Mouse (Mus musculus): ENCODE data around the gene Fzd5. TPM values are rescaled to one million over a fixed set of nuclear protein-coding genes. Genes with fewer than 3 reads are reported as not detected.

Gene Fzd5
- polyA plus RNA-seq, 1 experiment = 133 TPM

- 94% methylated on average over 3 of the region's 3 CpGs for WGBS
Measured at GRCm38 (mm10) chr1:64683039-64683438, 54.5 kb downstream of the Fzd5 start.

GRCm38 (mm10) chr1:64681499-64681898, 56.1 kb downstream of the Fzd5 start:
- H3K4me1 ChIP-seq (ENCODE audit: control insufficient read depth, insufficient read depth, insufficient read length, low read length) = no peaks in the 10 kb centered on the region
- 93% methylated on average over 3 of the region's 3 CpGs for WGBS
- no peaks in the 10 kb centered on the region for H3K27me3 ChIP-seq (ENCODE audit: control insufficient read depth, insufficient read depth, low read length)
- H3K27ac ChIP-seq (ENCODE audit: insufficient read depth, low read depth, low read length) = no peak overlapping the region
- no peaks in the 10 kb centered on the region for H3K36me3 ChIP-seq (ENCODE audit: control insufficient read depth, insufficient read depth, low read length)
- no peak overlapping the region for H3K4me3 ChIP-seq (ENCODE audit: low read depth, low read length)
- TF ChIP-seq CTCF (IDR thresholded peaks at IDR 0.05; ENCODE audit: extremely low read depth, insufficient read length, insufficient replicate concordance, low read depth, low read length) (no peak), POLR2A (IDR thresholded peaks at IDR 0.05; ENCODE audit: low read depth, low read length) (no peak)

More at GRCm38 (mm10) chr1:64683039-64683438, 54.5 kb downstream of the Fzd5 start:
- TF ChIP-seq POLR2A (IDR thresholded peaks at IDR 0.05; ENCODE audit: low read depth, low read length) (no peak), CTCF (IDR thresholded peaks at IDR 0.05; ENCODE audit: extremely low read depth, insufficient read length, insufficient replicate concordance, low read depth, low read length) (no peak)
- H3K4me1 ChIP-seq (ENCODE audit: control insufficient read depth, insufficient read depth, insufficient read length, low read length) = no peaks in the 10 kb centered on the region
- no peak overlapping the region for H3K4me3 ChIP-seq (ENCODE audit: low read depth, low read length)
- H3K27ac ChIP-seq (ENCODE audit: insufficient read depth, low read depth, low read length) = no peak overlapping the region
- no peaks in the 10 kb centered on the region for H3K27me3 ChIP-seq (ENCODE audit: control insufficient read depth, insufficient read depth, low read length)
- no peaks in the 10 kb centered on the region for H3K36me3 ChIP-seq (ENCODE audit: control insufficient read depth, insufficient read depth, low read length)

Other genes starting within 250 kb of the Fzd5 start
- 9.7 and 12.6 TPM in 2 replicates for gene Creb1, start 205.1 kb downstream of the Fzd5 start, polyA plus RNA-seq (2012; rRNA removed)
- gene Mettl21a, start 120.5 kb downstream of the Fzd5 start, polyA plus RNA-seq (2012; rRNA removed) = 3.0 and 4.6 TPM in 2 replicates
- gene Ccnyl1, start 47.3 kb downstream of the Fzd5 start, polyA plus RNA-seq (2012; rRNA removed) = 15.8 and 35.4 TPM in 2 replicates
- gene Plekhm3, start 219.1 kb upstream of the Fzd5 start, polyA plus RNA-seq (2012; rRNA removed) = 2.3 and 4.0 TPM in 2 replicates

Measured in small intestine, adult 2 months (tissue).